Mouse (Mus musculus) forebrain, postnatal 0 days (tissue): ENCODE measurements around the gene Myocos. TPM values are rescaled to one million over a fixed set of nuclear protein-coding genes. Genes with fewer than 3 reads are reported as not detected.

ENCODE experiments used
- ATAC-seq: fragments of 200-750 bp; cut with Nextera tagmentation; 2 replicates; pipeline ENCODE4 v1.8.0; 2017; ENCODE audit warnings: mild to moderate bottlenecking, moderate library complexity
- DNase-seq: peaks from one replicate; pipeline ENCODE4 v3.0.0-alpha.2; 2015
- H3K27ac ChIP-seq: fragments of 300-500 bp; sonication (generic); 2 replicates; pipeline ENCODE4 v1.5.1; 2014; ENCODE audit warnings: low read depth, mild to moderate bottlenecking, antibody characterized with exemption, low read length, moderate library complexity, mixed read lengths
- H3K27me3 ChIP-seq: fragments of 300-500 bp; sonication (generic); 2 replicates; pipeline ENCODE4 v1.6.1; 2014; ENCODE audit warnings: mild to moderate bottlenecking, low read length, mixed read lengths; ENCODE audit not compliant: insufficient read depth
- H3K36me3 ChIP-seq: fragments of 300-500 bp; sonication (generic); 2 replicates; pipeline ENCODE4 v1.6.1; 2014; ENCODE audit warnings: mild to moderate bottlenecking, moderate library complexity; ENCODE audit not compliant: insufficient read depth
- H3K4me1 ChIP-seq: fragments of 300-500 bp; sonication (generic); 2 replicates; pipeline ENCODE4 v1.6.1; 2014; ENCODE audit warnings: antibody characterized with exemption; ENCODE audit not compliant: insufficient read depth
- H3K4me2 ChIP-seq: fragments of 300-500 bp; sonication (generic); 2 replicates; pipeline ENCODE4 v1.6.1; 2014; ENCODE audit warnings: low read depth, mild to moderate bottlenecking, moderate library complexity
- H3K4me3 ChIP-seq: fragments of 300-500 bp; sonication (generic); 2 replicates; pipeline ENCODE4 v1.5.1; 2014; ENCODE audit warnings: low read depth, low read length, mixed read lengths
- H3K9ac ChIP-seq: fragments of 300-500 bp; sonication (generic); 2 replicates; pipeline ENCODE4 v1.6.1; 2014; ENCODE audit warnings: mild to moderate bottlenecking
- H3K9me3 ChIP-seq: fragments of 300-500 bp; sonication (generic); 2 replicates; pipeline ENCODE4 v1.6.1; 2016; ENCODE audit warnings: low read length
- CTCF ChIP-seq: sonication (generic); IDR thresholded peaks from 2 replicates; pipeline ENCODE4 v1.5.1; 2016; ENCODE audit warnings: antibody characterized with exemption, control low read depth, low read depth
- WGBS: fragments of 180-500 bp; shearing (Covaris S2); extraction: QIAGEN DNeasy Blood & Tissue Kit; methylation state at CpG from one replicate; pipeline ENCODE4 v1.1.7; 2014; 5-methylcytosine and 5-hydroxymethylcytosine counted together
- polyA plus RNA-seq: library from polyadenylated mRNA; unstranded; fragments of >200 nt; fragmentation: Nextera tagmentation; extraction: Ambion mirVana; gene quantifications from 2 replicates; pipeline ENCODE4 v1.2.1, GENCODE M21; 2015
- total RNA-seq: library from RNA; depleted of rRNA; stranded (reverse); fragments of >200 nt; gene quantifications from 2 replicates; pipeline ENCODE4 v1.2.3, GENCODE M21; 2014

Gene Myocos
- total and polyA plus RNA-seq, 2 experiments from 2014 or later, result not detected

GRCm38 (mm10) chr1:162620487-162620886 lies 37.5 kb downstream of the Myocos start:
- no peaks in the 10 kb centered on the region for H3K27me3 ChIP-seq
- 73% methylated on average over 4 of the region's 4 CpGs for WGBS
- no peak overlapping the region for H3K4me3 ChIP-seq
- no peak overlapping the region for H3K27ac ChIP-seq
- no peak overlapping the region for H3K4me2 ChIP-seq
- TF ChIP-seq CTCF, result peak; percentile 32; the same call in 1 of the 2 replicates
- no peak for DNase-seq
- H3K9me3 ChIP-seq, result no peaks in the 10 kb centered on the region
- 0 out of 2 replicates have a peak, but pooled peaks cover 2% of the 10 kb centered on the region for H3K4me1 ChIP-seq
- ATAC-seq, result no peak
- H3K9ac ChIP-seq, result no peak overlapping the region
- H3K36me3 ChIP-seq, result no peaks in the 10 kb centered on the region

DNA sequence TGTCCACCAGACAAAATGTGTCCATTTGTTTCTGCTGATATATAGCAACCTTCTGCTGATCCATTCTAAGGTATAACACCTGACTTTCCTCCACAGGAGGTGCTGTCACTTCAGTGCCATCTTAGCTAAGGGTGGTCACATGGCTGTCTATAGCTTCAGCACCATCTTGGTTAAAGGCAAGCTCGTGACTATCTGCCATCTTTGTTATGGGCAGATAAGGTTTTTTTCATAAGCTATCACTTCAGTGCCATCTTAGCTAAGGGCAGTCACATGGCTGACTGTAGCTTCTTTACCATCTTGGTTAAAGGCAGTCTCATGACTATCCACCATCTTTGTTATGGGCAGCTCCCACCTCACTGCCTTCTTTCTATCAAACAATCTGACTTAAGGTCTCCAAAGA lies 42.5 kb downstream of the Myocos start:
- Histone ChIP-seq H3K27me3 (no peaks in the 10 kb centered on the region), H3K4me3 (no peak overlapping the region), H3K9me3 (no peaks in the 10 kb centered on the region), H3K9ac (no peak overlapping the region), H3K36me3 (no peaks in the 10 kb centered on the region), H3K4me2 (no peak overlapping the region), H3K27ac (no peak overlapping the region), H3K4me1 (no peaks in the 10 kb centered on the region)
- peak; percentile 73 for DNase-seq
- WGBS, result 73% methylated on average over 1 of the region's 1 CpGs
- peak; percentile 29; the same call in 1 of the 2 replicates for TF ChIP-seq CTCF
- ATAC-seq, result peak; percentile 97

DNA sequence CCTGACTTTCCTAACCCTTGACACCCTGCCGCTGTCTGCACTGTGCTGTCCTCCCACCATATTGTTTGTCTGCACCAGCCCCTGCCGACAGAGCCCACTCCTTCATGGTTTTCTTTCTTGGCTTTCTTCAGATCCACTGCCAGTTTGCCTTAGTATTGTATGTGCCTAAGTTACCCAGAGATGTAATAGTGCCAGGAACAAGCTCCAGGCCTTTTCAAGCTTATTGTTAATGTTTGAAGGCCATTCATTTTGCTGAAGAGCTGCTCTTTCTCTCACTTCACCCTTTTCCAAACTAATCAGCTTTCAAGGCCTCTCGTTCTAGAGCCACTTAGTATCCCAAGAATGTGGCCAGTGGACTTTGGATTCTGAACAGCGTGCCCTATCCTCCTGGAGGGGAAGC lies 46.8 kb downstream of the Myocos start:
- ATAC-seq, result 0 out of 2 replicates have a peak, but pooled peaks have one; percentile 15
- H3K4me1 ChIP-seq, result no peaks in the 10 kb centered on the region
- WGBS, result 22% methylated on average over 4 of the region's 4 CpGs
- H3K27ac ChIP-seq, result no peak overlapping the region
- no peaks in the 10 kb centered on the region for H3K27me3 ChIP-seq
- no peak for TF ChIP-seq CTCF
- peak; percentile 12 for DNase-seq
- no peak overlapping the region for H3K4me3 ChIP-seq
- no peaks in the 10 kb centered on the region for H3K9me3 ChIP-seq
- H3K9ac ChIP-seq, result no peak overlapping the region
- no peaks in the 10 kb centered on the region for H3K36me3 ChIP-seq
- no peak overlapping the region for H3K4me2 ChIP-seq

GRCm38 (mm10) chr1:162609633-162610250 lies 48.3 kb downstream of the Myocos start:
- no peaks in the 10 kb centered on the region for H3K9me3 ChIP-seq
- H3K4me2 ChIP-seq, result no peak overlapping the region
- no peak overlapping the region for H3K4me3 ChIP-seq
- no peaks in the 10 kb centered on the region for H3K27me3 ChIP-seq
- WGBS, result 32% methylated on average over 9 of the region's 9 CpGs
- ATAC-seq, result no peak
- no peaks in the 10 kb centered on the region for H3K4me1 ChIP-seq
- no peak overlapping the region for H3K9ac ChIP-seq
- DNase-seq, result no peak
- TF ChIP-seq CTCF, result no peak
- H3K27ac ChIP-seq, result no peak overlapping the region
- no peaks in the 10 kb centered on the region for H3K36me3 ChIP-seq

DNA sequence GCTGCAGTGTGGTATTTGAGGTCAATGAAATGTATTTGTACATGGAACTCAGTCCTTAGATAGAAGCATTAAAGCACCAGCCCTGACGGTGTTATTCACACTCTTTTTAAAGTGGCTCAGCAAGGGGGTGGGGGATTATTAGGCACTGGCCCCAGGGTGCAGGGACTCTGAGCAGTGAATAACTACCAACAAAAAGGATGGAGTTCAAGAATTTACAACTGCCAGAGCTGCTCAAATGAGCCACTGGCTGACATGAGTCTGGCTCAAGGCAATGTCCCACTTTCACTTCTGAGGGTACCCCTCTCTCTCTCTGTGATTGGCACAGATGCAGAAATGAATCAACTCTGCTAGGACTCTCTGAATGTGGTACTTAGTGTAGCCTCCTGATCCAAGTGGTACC lies 49.9 kb downstream of the Myocos start:
- H3K27me3 ChIP-seq, result no peaks in the 10 kb centered on the region
- TF ChIP-seq CTCF, result no peak
- no peak overlapping the region for H3K9ac ChIP-seq
- H3K36me3 ChIP-seq, result no peaks in the 10 kb centered on the region
- 10% methylated on average over 1 of the region's 1 CpGs for WGBS
- no peak overlapping the region for H3K4me2 ChIP-seq
- no peaks in the 10 kb centered on the region for H3K4me1 ChIP-seq
- H3K27ac ChIP-seq, result no peak overlapping the region
- DNase-seq (no peak), ATAC-seq (no peak)
- H3K4me3 ChIP-seq, result no peak overlapping the region
- H3K9me3 ChIP-seq, result no peaks in the 10 kb centered on the region

- no peak overlapping the region for H3K4me3 ChIP-seq
- no peaks in the 10 kb centered on the region for H3K27me3 ChIP-seq
- H3K27ac ChIP-seq, result no peak overlapping the region
- no peak for TF ChIP-seq CTCF
- DNase-seq (no peak), ATAC-seq (peak; percentile 51)
- no peak overlapping the region for H3K9ac ChIP-seq
- WGBS, result 59% methylated on average over 4 of the region's 4 CpGs
- H3K4me2 ChIP-seq, result no peak overlapping the region
- peaks cover 18% of the 10 kb centered on the region for H3K36me3 ChIP-seq
- H3K9me3 ChIP-seq, result no peaks in the 10 kb centered on the region
- H3K4me1 ChIP-seq, result no peaks in the 10 kb centered on the region
Measured at GRCm38 (mm10) chr1:162601288-162601687, 56.7 kb downstream of the Myocos start.

DNA sequence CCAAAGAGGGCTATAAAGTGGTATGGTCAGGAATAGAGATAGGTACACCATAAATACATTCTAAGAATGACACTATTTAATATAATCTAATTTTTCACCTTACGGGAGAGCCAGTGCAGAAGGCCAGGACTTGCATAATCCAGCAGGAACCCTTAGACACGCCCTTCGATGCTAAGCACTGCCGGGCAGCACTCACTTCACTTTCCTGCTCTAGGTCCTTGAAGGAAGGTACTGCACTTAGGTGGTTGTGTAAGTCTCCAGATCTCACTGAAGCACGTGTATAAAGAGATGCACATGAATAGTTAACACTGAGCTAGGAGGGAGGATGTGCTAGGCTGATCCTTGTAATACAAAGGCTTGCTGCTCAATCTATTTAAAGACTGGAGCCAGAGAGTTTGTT lies 58.4 kb downstream of the Myocos start:
- H3K4me2 ChIP-seq, result no peak overlapping the region
- TF ChIP-seq CTCF, result no peak
- DNase-seq (no peak), ATAC-seq (no peak)
- no peak overlapping the region for H3K9ac ChIP-seq
- H3K9me3 ChIP-seq, result no peaks in the 10 kb centered on the region
- no peak overlapping the region for H3K4me3 ChIP-seq
- no peaks in the 10 kb centered on the region for H3K4me1 ChIP-seq
- WGBS, result 93% methylated on average over 5 of the region's 5 CpGs
- peaks cover 18% of the 10 kb centered on the region for H3K36me3 ChIP-seq
- no peak overlapping the region for H3K27ac ChIP-seq
- no peaks in the 10 kb centered on the region for H3K27me3 ChIP-seq
